Mouse (Mus musculus) skeletal muscle tissue, adult 2 months (tissue): ENCODE measurements at regions not wholly inside any gene's neighbourhood (a gene's known extent, or its start where the extent isn't known, plus 50 kb on each side); places are given as distances from the start of the nearest gene placed in this dataset.

Experiments used
- DNase-seq: peaks from one replicate; pipeline ENCODE4 v3.0.0-alpha.2; 2012; ENCODE audit warnings: low read depth, low spot score

- no peak for DNase-seq
Observed at GRCm38 (mm10) chr9:90367745-90368144, 97.1 kb upstream of the Tbc1d2b start.

DNA sequence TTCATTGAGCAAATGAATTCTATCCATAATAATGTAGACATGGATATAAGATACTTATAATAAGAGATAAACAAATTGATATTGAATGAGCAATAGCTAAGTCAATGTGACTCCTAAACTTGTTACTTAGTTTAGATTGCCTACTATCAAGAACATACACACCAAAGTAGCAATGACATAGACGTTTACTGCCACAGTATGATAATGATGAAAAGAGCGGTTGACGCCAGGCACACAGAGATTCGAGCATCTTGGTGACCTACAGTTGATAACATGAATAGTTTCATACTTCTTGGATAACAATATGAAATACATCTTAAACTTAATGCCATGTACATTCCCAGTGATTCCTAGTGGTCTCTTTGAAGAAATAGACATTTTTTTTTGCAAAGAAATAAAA, 55.9 kb upstream of the Tbc1d2b start:
- no peak for DNase-seq
